Mouse (Mus musculus) lung, adult 2 months (tissue): Measurements from ENCODE around the gene Gm9945. TPM values are rescaled to one million over a fixed set of nuclear protein-coding genes. Genes with fewer than 3 reads are reported as not detected.

Experiments used
- DNase-seq: peaks from one replicate; pipeline ENCODE4 v3.0.0; 2022
- H3K4me1 ChIP-seq: fragments of 200-500 bp; 2 replicates; pipeline ENCODE4 v1.6.1; 2011; ENCODE audit warnings: low read length; ENCODE audit not compliant: control insufficient read depth, insufficient read depth
- H3K4me3 ChIP-seq: fragments of 200-500 bp; replicated peaks from 2 replicates; pipeline ENCODE3; 2011; ENCODE audit warnings: low read depth, mild to moderate bottlenecking, control low read depth, low read length; ENCODE audit errors: extremely low read depth
- CTCF ChIP-seq: fragments of 200-500 bp; IDR thresholded peaks from 2 replicates; pipeline ENCODE4 v1.5.1; 2011; ENCODE audit warnings: mild to moderate bottlenecking, low read length, control low read depth; ENCODE audit not compliant: insufficient read depth
- POLR2A ChIP-seq: fragments of 200-500 bp; IDR thresholded peaks from 2 replicates; pipeline ENCODE4 v1.6.1; 2011; ENCODE audit warnings: low read depth, mild to moderate bottlenecking, control low read depth, low read length, borderline replicate concordance; ENCODE audit errors: extremely low read depth
- WGBS: fragments of 180-500 bp; shearing (Covaris S2); methylation state at CpG from one replicate; pipeline ENCODE4 v1.1.7; 2018; 5-methylcytosine and 5-hydroxymethylcytosine counted together
- polyA plus RNA-seq: library from polyadenylated mRNA; depleted of rRNA; stranded (reverse); fragments of >200 nt; gene quantifications from 2 replicates; pipeline ENCODE4 v1.2.3, GENCODE M21; 2012

The Gm9945 gene
- polyA plus RNA-seq, 1 experiment = not detected

DNA sequence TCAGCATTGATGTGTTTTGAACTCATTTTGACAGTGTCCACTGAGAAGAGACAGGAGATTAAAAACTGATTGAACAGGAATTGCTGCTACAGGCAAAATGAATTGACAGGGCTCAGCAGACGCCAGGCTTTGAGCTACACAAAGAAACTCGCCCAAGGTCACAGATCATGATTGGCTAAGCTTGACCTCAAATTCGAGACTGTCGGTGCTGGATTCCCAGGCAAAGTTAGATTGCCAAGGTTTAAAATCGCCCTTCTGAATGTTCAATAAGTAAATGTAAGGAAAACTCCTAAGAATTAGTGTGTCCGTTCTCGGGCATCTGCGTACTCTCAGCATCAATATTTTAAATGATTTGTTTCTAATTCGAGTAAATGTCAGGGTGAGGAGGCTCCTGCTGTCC, 9.5 kb downstream of the Gm9945 start:
- Histone ChIP-seq H3K4me1 (no peaks in the 10 kb centered on the region), H3K4me3 (no peak overlapping the region)
- no peak for TF ChIP-seq CTCF
- no peak for TF ChIP-seq POLR2A
- WGBS = 87% methylated on average over 9 of the region's 9 CpGs
- no peak for DNase-seq

DNA sequence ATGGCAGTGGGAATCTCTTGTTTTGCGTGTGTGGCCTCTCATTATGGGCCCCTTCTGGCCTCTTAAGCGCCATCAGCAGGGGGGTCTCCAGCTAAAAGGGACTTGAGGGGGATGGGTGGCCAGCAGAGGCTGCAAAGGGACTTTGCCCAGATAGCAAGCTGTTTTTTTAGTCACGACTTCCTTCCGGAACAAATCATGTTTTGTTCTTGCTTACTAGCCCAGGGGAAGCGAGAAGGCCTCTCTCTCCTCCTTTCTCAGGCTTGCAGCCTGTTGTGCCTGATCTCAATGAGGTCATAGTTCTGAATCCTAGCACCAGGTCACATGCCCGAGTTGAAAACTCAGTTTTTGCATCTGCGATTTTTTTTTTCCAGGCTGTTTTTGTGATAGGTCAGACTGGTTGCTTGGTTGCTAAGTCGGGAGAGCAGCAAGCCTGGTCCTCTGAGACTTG, 12.0 kb downstream of the Gm9945 start:
- no peak overlapping the region for H3K4me3 ChIP-seq
- TF ChIP-seq POLR2A (no peak), CTCF (no peak)
- DNase-seq = no peak
- WGBS = 29% methylated on average over 8 of the region's 8 CpGs
- no peaks in the 10 kb centered on the region for H3K4me1 ChIP-seq

DNA sequence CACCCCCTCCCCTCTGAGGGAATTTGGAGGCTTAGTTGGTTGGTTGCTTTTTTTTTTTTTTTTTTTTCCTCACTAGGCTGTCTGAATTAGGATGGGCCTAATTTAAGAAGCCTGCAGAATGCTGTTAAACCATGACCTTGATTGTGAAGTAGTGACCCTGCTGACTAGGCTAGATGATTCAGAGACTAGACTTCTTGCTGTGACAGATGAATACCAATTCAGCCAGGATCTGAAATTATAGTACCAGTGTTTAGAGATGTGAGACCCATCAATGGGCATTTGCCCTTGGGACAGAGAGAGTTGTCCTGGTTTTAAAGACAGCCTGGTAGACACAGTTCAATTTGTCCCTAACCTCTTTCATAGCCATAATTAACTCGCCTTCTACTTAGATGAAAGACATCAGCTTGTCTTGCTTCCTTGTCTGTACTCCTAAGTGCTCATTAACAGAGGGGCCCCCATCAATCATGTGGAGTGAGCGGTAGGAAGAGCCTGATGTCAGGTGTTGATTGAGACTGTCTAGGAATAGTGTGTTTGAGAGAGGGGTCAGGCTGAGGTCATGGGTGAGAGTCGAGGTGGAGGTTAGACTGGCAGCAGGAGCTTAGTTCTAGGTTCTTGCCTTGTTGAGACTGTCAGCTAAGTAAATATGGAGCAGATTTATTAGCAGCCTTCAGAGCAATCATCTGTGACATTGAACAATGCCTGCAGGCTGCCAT, 13.4 kb downstream of the Gm9945 start:
- WGBS = 70% methylated on average over 3 of the region's 3 CpGs
- Histone ChIP-seq H3K4me3 (no peak overlapping the region), H3K4me1 (no peaks in the 10 kb centered on the region)
- TF ChIP-seq POLR2A = no peak
- TF ChIP-seq CTCF = no peak
- no peak for DNase-seq

- TF ChIP-seq POLR2A (no peak), CTCF (no peak)
- Histone ChIP-seq H3K4me1 (no peaks in the 10 kb centered on the region), H3K4me3 (no peak overlapping the region)
- DNase-seq = no peak
- 74% methylated on average over 6 of the region's 6 CpGs for WGBS
Observed at GRCm38 (mm10) chr11:53495417-53495816, 15.5 kb downstream of the Gm9945 start.

DNA sequence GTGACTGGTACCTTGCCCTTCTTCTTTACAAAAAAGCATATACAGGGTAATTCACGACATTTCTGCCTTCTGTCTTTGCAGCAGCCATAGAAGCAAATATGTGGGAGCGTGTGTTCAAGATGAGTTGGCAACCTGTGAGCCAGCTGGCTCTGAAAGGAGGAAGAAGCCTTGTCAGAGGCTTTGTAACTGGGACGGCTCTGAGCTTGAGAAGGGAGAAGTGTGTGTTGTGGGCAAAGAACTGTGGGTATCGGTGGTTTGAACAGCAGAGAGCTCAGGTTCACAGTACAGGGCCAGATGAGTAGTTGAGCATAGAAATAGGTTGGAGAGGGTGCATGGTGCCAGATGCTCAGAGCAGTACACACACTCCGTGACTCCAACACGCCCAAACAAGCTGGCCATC, 17.0 kb downstream of the Gm9945 start:
- H3K4me3 ChIP-seq = no peak overlapping the region
- WGBS = 63% methylated on average over 6 of the region's 6 CpGs
- no peaks in the 10 kb centered on the region for H3K4me1 ChIP-seq
- TF ChIP-seq CTCF (no peak), POLR2A (no peak)
- DNase-seq = no peak

- no peak overlapping the region for H3K4me3 ChIP-seq
- 14% methylated on average over 11 of the region's 11 CpGs for WGBS
- no peak for TF ChIP-seq POLR2A
- TF ChIP-seq CTCF = no peak
- DNase-seq = peak; percentile 68
- no peaks in the 10 kb centered on the region for H3K4me1 ChIP-seq
Observed at GRCm38 (mm10) chr11:53500569-53500968, 20.6 kb downstream of the Gm9945 start.

GRCm38 (mm10) chr11:53502039-53502765, 22.2 kb downstream of the Gm9945 start:
- 78% methylated on average over 8 of the region's 8 CpGs for WGBS
- DNase-seq = no peak
- H3K4me1 ChIP-seq = no peaks in the 10 kb centered on the region
- 0 out of 2 replicates have a peak, but pooled peaks have one; percentile 2 for TF ChIP-seq CTCF
- TF ChIP-seq POLR2A = no peak
- H3K4me3 ChIP-seq = no peak overlapping the region

GRCm38 (mm10) chr11:53503738-53504137, 23.8 kb downstream of the Gm9945 start:
- 64% methylated on average over 5 of the region's 5 CpGs for WGBS
- no peak for TF ChIP-seq CTCF
- TF ChIP-seq POLR2A = no peak
- no peaks in the 10 kb centered on the region; the same call in 1 of the 2 replicates for H3K4me1 ChIP-seq
- no peak overlapping the region for H3K4me3 ChIP-seq
- no peak for DNase-seq

GRCm38 (mm10) chr11:53504376-53504775, 24.4 kb downstream of the Gm9945 start:
- no peak for TF ChIP-seq CTCF
- no peak for TF ChIP-seq POLR2A
- H3K4me3 ChIP-seq = no peak overlapping the region
- no peak for DNase-seq
- H3K4me1 ChIP-seq = no peaks in the 10 kb centered on the region; the same call in 1 of the 2 replicates
- WGBS = 87% methylated on average over 8 of the region's 8 CpGs
